Mouse (Mus musculus): ENCODE measurements at regions not wholly inside any gene's neighbourhood (a gene's known extent, or its start where the extent isn't known, plus 50 kb on each side); places are given as distances from the start of the nearest gene placed in this dataset.
A peak's percentile ranks its signal among the peaks of the same experiment; 100 is the strongest.

GRCm38 (mm10) chrX:12839406-12840159 lies 77.7 kb upstream of the Med14 start:
- TF ChIP-seq ZNF384 (IDR thresholded peaks at IDR 0.05; ENCODE audit: low read depth, low read length) (peak; percentile 90), MAFK (IDR thresholded peaks at IDR 0.05; ENCODE audit: insufficient read depth, low read depth, low read length) (no peak)

Data from ES-E14 (cell line).